Mouse (Mus musculus) urinary bladder, postnatal 10 days (tissue): ENCODE measurements around the gene Prr23a2.
"Not testable (repeated sequence)": the region's sequence is repeated elsewhere in the genome, so short reads cannot be mapped to it uniquely, and the experiment has no call there.

ENCODE experiments used
- DNase-seq: peaks from one replicate; pipeline ENCODE4 v3.0.0; 2022; ENCODE audit warnings: low spot score

Prr23a2 gene

DNA sequence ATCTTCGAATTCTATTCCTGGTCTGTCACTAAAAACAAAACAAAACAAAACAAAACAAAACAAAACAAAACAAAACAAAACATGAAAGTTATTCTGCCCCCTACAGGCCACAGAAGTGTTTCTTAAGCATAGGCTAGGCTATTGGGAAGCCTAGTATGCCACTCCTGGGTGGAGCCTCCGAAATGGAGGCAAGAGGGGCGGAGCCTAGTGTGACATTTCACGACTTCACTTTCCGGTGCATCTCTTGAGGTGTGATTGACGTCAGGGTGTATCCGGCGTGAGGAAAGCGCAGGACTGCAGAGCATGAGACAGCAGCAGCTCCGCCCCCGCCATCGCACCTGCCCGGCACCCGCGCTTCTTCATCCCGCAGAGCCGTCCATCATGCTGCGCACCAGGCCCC lies at the start of gene Prr23a2:
TSS of gene Prr23a2 (plus strand) at position 285 of the 400 bp plus-strand sequence.
- no peak for DNase-seq

DNA sequence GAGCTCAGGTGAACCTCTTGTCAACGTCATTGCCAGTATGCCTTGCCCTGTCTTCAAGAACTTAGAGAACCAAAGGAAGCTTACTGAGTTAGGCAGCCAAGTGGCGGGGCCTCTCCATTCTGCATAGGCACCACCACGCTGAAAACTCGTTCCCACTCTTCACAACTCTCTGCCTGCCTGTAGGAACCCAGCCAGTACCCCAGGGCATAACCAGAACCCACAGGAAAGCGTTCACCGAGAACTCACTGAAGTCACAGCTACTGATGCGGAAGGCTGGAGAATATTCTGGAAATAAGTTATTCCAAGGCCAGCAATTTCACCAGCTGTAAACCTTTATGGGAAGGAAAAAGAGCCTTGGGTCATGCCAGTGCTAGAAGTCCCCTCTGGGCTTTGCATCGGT lies 48.7 kb upstream of the Prr23a2 start:
- no peak for DNase-seq

DNA sequence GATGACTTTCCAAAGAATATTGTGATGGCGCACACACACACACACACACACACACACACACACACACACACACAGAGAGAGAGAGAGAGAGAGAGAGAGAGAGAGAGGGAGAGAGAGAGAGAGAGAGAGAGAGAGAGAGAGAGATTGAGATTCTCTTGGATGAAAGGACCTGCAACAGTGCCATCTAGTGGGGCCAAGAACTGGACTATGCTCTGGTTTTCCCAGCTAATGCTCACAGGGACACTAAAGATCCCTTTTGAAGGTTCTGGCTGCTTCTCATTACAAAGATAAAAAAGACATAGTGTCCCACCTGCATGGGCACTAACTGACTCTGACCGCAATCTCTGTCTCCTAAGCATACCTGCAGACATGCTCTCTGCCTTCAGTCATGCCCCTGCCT lies 46.8 kb upstream of the Prr23a2 start:
- DNase-seq = not testable (repeated sequence)

DNA sequence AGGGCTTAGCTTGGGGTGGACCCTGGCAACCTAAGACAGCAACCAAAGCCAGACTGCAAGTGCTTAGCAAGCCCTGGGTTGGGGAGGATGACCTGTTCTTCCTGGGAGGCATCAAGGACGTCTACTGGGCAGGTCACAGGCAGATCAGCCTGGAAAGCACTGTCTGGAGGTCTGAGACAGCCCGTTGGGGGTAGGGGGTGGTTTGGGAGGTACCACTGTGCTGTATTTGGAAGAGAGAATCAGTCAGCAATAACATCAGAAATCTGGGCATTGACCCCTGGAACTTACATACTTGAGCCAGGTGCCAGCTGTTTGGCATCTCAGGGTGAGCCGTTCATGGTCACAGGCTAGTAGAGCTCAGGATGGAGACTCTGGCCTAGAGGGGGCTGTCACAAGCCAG lies 40.2 kb upstream of the Prr23a2 start:
- DNase-seq = no peak

DNA sequence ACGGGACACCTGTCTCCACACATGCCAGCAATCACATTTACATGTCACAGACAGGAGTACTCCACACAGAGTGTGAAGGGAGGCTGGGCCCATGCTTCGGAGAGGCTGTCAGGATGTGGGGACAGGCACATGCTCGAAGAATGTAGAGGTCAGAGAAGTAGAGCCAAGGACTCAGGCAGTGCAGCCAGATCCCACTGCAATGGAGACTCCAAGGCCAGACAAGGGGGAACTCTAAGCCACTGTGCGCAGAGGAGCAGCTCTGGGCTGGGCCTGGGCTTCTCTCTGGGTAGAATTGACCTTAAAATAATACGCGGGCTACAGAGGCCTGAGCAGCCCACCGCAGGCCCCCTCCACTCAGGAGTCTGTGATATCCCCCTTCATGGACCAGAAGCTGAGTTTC lies 38.7 kb upstream of the Prr23a2 start:
- no peak for DNase-seq

DNA sequence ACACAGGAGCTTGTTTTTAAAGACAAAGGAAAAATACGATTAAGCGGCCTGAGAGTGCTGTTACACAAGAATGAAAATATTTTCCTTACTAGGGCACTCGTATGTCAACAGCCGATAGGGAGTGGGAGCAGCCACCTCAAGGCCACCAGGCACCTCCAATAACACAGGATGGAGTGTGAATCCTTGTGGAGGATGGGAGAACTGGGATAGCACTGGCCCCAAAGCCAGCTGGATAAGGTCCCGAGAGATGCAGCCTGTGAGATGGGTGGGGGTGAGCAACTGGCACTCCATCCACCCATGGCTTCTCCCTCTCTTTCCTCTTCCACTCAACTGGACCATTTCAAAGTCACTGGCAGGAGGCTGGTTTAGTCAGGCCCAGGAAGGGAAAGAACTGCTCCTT lies 37.3 kb upstream of the Prr23a2 start:
- DNase-seq = no peak

DNA sequence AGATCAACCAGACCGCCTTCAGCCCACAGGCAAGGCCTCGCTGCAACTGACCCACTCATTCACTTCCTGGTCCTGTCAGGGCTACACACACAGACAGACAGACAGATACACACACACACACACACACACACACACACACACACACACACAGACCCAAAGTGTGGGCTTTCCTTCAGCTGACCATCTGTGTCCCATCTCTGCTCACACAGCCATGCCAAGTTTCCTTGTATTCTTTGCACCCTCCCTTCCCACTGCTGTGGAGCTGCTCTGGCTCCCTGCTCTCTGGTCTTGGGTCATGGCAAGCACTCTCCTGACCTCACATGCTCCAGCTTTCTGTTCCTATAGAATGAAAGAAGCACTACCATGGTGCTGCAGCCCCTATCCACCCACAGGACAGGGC lies 36.8 kb upstream of the Prr23a2 start:
- DNase-seq = no peak

DNA sequence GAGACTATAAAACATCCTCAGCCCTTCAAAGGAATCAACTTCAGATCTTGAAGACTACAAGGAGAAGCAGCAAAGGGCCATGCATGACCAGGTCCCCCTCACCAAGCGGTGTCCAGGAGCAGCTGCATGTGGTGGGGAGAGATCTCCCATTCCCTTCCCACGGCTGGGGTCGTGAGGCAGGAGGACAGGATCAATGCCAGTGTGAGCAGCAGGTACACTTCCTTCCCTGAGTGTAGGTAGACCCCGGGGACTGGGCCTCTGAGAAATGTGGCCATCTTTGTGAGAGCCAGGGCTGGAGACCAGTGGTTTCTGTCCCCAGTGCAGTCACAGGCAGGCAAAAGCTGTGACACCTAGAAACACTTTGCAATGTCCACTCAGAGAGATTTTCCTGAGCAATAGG lies 35.8 kb upstream of the Prr23a2 start:
- no peak for DNase-seq

DNA sequence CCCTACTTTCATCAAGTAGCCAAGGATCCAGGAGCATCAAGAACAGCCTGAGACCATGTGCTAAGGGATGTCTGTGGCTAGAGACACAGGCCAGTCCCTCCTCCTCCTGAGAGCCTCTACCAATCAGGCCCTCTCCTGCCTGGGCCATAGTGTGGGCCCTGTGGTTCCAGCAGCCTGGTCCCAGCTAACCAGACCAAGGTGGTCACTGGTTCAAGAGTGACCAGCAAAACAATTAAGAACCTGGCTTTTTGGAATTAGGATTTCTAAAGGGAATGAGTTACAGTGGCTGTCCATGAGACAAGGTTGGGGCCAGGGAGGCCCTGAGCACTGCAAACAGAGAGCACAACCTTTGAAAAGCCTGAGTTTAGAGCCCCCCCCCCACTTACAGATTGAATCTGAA lies 35.2 kb upstream of the Prr23a2 start:
- DNase-seq = no peak

DNA sequence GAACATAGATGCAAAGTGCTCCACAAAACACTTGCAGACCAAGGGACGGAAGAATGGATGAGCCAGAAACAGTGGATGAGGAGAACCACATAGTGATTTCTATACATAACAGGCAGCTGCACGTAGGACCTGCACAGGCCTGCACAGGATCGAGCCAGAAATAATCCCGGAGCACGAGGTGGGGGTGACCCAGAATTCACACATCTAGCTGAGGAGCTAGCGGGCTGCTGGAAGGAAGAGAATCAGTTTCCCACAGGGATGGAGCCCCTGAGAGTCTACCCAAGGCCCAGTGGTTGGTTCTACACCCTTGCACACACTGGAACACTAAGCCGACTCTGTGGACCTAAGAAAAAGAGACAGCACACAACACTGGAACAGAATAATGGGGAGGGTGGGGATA lies 32.5 kb upstream of the Prr23a2 start:
- no peak for DNase-seq

DNA sequence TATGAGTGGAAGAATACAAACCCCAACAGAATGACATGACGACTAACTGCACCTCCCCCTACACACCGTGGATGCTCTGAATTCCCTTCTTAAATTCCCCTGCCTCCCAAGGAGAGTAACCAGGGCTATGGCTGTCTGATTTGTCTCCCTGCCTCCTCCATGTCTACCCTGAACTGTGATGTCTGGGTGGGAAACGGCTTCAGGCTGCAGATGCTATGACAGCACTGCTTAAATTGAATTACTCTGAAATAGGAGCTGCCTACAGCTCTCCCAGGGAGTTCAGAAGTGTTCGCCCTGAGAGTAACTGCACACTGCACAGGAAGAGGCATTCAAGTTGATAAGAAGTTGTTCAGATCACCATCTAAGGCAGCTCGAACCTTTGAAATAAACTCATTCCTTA lies 26.8 kb upstream of the Prr23a2 start:
- no peak for DNase-seq

DNA sequence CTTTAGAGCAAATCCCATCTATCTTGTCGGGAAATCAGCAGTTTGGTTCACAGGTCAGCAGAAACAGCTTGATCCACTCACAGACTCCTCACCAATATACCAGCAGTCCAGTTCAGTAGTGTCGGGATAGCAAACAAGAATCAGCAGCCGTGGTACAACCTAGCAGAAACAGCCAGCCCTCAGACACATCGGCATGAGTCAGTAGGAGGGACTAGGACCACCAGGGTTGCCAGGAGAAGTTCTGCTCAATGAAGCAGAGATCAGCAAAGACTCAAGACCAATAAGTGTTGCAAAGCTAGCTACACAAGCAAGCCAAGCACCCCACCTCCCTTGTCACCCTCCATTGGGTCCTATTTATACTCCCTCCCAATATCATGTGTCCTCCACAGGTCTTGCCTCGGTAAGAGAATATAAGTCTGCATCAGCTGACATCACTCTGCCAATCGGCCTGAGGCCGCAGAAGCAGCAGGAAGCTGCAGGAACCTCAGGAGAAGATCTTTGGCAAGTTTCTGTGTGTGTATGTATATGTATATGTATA lies 18.7 kb upstream of the Prr23a2 start:
- no peak for DNase-seq

DNA sequence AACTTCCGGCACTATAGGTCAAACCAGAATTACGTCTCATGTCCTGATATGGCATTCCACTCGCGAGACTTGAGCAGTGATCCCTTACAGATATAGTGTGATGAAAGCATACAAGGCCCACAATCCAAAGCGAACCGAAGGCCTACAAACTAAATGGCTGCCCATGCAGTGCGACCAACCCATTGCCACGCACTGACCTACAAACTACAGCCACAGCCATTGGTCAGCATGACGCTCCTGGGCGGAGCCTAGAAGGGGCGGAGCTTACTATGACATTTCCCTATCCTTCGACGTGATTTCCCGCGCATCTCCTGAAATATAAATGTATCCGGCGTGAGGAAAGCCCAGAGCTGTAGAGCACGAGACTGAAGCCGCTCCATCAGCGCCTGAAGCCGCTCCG lies 14.2 kb upstream of the Prr23a2 start, which contains the start of gene Prr23a1:
TSS of gene Prr23a1 (plus strand) at position 387 of the 400 bp plus-strand sequence.
- no peak for DNase-seq

DNA sequence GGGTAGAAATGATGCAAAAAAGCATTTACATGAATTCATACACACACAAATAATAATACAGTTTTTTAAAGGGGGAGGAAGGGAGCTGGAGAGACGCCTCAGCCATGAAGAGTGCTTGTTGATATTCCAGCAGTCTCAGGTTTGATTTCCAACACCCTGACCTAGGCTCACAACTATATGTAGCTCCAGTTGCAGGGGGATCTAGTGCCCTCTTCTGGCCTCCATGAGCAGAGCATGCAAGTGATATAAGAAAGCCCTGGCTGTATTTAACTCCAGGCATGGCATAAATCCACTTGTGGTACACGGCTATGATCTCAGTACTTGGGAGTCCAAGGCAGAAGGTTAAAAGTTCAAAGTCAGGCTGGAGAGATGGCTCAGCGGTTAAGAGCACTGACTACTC lies 7.2 kb downstream of the Prr23a2 start:
- DNase-seq = no peak

DNA sequence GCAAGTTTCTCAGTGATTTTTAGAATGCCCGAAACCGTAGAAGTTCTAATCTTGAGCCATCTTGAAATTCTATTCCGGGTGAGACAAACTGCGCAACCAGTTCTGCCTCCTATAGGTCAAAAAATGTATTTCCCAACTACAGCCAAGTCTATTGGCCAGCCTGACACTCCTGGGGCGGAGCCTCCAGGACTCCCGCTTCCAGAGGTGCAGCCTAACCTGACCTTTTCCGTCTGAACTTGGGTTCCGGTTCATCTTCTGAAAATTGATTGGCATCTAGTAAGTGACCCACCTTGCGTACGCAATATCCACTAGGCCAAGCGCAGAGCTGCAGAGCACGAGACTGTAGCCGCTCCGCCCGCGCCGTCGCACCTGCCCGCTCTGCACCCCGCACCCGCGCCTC lies 8.3 kb downstream of the Prr23a2 start, which contains the start of gene Prr23a3:
TSS of gene Prr23a3 (plus strand) at position 197 of the 400 bp plus-strand sequence.
- DNase-seq = no peak

DNA sequence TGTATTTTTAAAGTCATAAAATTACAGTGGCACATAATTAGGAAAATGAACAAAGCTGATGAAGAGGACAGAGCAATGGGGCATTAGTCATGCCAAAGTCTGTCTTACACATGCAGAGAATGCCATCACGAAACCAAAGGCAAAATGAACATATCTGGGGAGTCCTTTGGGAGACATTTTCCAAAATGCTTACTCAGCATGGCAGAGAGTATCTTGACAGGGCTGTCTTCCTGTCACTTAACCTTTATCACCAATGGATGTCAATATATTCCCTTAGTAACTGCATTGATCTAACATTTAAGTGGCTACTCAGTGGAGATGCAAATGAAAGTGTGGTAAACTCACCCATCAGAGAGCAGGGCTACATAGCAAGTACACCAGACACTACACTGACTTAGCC lies 45.2 kb downstream of the Prr23a2 start:
- DNase-seq = no peak

DNA sequence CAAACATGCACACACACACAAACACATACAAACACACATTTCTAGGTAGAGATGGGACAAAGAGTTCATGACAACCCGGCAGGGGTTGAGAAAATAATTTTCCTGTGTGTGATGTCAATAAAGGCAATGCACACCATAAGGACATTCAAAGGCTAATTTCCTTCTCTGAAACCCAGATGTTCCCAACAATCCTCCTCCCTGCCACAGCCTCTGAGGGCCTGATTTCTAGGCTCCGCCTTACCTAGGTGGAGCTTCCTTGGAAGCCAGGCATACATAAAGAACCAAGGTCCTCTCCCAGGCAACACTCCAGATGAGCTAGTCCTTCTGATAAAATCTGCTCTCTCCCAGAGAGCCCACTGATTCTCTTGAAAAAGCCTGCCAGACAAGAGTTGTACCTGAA lies 46.5 kb downstream of the Prr23a2 start, which contains the start of gene 7420426K07Rik:
TSS of gene 7420426K07Rik (plus strand) at position 301 of the 400 bp plus-strand sequence.
- no peak for DNase-seq
